In genomic region chr16:13153215-13153614, GRCm38 (mm10) we compare ENCODE assay signal across 15 mouse cellular contexts.
"Had no signal": no experiment of that assay in that cellular context is flagged by ENCODE, and none has a peak within 500 bp of the region (broad histone marks: within the 10 kb centered on the region; RNA-seq: fewer than 3 reads in every experiment).

No protein-coding gene starts in this region.

- DNase-seq: retina, postnatal 1 day; right cerebral cortex, adult 18-20 months; right cerebral cortex, postnatal 14 days; right cerebral cortex, postnatal 25 days; right cerebral cortex, postnatal 4 days; spleen, adult 18-20 months; thymus, adult 18-20 months; thymus, adult 2 months; thymus, postnatal 14 days; thymus, postnatal 25 days; thymus, postnatal 36 days had no signal

- H3K4me3 ChIP-seq: neural tube, embryonic 12.5 days; neural tube, embryonic 13.5 days; neural tube, embryonic 15.5 days; stomach, embryonic 15.5 days had no signal

- H3K27me3 ChIP-seq: neural tube, embryonic 12.5 days; neural tube, embryonic 13.5 days; neural tube, embryonic 15.5 days; stomach, embryonic 15.5 days had no signal

- H3K9ac ChIP-seq: neural tube, embryonic 12.5 days; neural tube, embryonic 13.5 days; neural tube, embryonic 15.5 days; stomach, embryonic 15.5 days had no signal

- H3K27ac ChIP-seq: neural tube, embryonic 12.5 days; neural tube, embryonic 13.5 days; neural tube, embryonic 15.5 days; stomach, embryonic 15.5 days had no signal

- H3K4me2 ChIP-seq: neural tube, embryonic 12.5 days; neural tube, embryonic 13.5 days; neural tube, embryonic 15.5 days; stomach, embryonic 15.5 days had no signal

- H3K9me3 ChIP-seq: neural tube, embryonic 12.5 days; neural tube, embryonic 13.5 days; neural tube, embryonic 15.5 days; stomach, embryonic 15.5 days had no signal

- H3K4me1 ChIP-seq: neural tube, embryonic 12.5 days; neural tube, embryonic 13.5 days; neural tube, embryonic 15.5 days had no signal
